Mouse (Mus musculus): ENCODE data around the gene Krt15.

GRCm38 (mm10) chr11:100087861-100088260 lies 47.9 kb downstream of the Krt15 start, which contains the start of gene Krt32:
- TF ChIP-seq CTCF (conservative IDR thresholded peaks at IDR 0.05; ENCODE audit: low read length) (no peak), POU5F1 (IDR thresholded peaks at IDR 0.05; ENCODE audit: borderline replicate concordance, low read length) (no peak)

Data from E14TG2a.4 (cell line).